Mouse (Mus musculus) bone marrow, adult 2 months (tissue): ENCODE results near the gene Chic1. TPM values are rescaled to one million over a fixed set of nuclear protein-coding genes. Genes with fewer than 3 reads are reported as not detected.

Experiments
- H3K27ac ChIP-seq: fragments of 200-500 bp; 2 replicates; pipeline ENCODE4 v1.5.1; 2012; ENCODE audit warnings: low read depth, mild to moderate bottlenecking, control low read depth, inconsistent platforms, low read length; ENCODE audit not compliant: control insufficient read depth, poor library complexity, insufficient read depth
- H3K4me1 ChIP-seq: fragments of 200-500 bp; 2 replicates; pipeline ENCODE4 v1.6.1; 2011; ENCODE audit warnings: low read length; ENCODE audit not compliant: control insufficient read depth, insufficient read depth
- H3K4me3 ChIP-seq: fragments of 200-500 bp; replicated peaks from 2 replicates; pipeline ENCODE3; 2011; ENCODE audit warnings: mild to moderate bottlenecking, low read depth, low read length, control low read depth; ENCODE audit not compliant: control insufficient read depth
- CTCF ChIP-seq: fragments of 200-500 bp; IDR thresholded peaks from 2 replicates; pipeline ENCODE4 v1.5.1; 2011; ENCODE audit warnings: low read length, control low read depth; ENCODE audit not compliant: control insufficient read depth, insufficient read depth
- POLR2A ChIP-seq: fragments of 200-500 bp; IDR thresholded peaks from 2 replicates; pipeline ENCODE4 v1.6.1; 2011; ENCODE audit warnings: low read depth, mild to moderate bottlenecking, control low read depth, low read length, borderline replicate concordance; ENCODE audit not compliant: control insufficient read depth
- WGBS: fragments of 180-500 bp; shearing (Covaris S2); methylation state at CpG from one replicate; pipeline ENCODE4 v1.1.7; 2018; 5-methylcytosine and 5-hydroxymethylcytosine counted together
- polyA plus RNA-seq: library from polyadenylated mRNA; stranded (reverse); fragments of >200 nt; gene quantifications from 2 replicates; pipeline ENCODE4 v1.2.4, GENCODE M21; 2011; ENCODE audit warnings: low replicate concordance; ENCODE audit not compliant: missing spikeins, insufficient read depth, insufficient read length

Chic1 gene
- polyA plus RNA-seq, 1 experiment, result 0.55 TPM

DNA sequence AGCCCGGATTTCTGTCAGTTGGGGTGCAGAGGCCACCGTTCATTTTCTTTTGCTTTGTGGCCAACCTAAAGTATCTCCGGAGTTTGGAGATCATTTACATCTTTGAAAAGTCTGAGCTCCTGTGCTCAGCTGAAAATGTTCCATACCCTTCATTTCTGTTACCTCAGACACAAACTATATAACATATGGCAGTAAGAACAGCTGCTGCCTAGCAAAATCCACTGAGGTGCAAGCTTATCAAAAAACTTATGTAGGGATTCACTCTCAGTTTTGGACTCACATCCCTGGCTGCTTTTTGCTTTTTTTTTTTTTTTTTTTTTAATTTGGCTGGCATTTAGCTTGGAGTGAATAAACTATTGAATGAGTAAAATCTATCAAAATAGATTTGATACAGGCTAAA is 31.9 kb downstream of the Chic1 start:
- Histone ChIP-seq H3K4me3 (no peak overlapping the region), H3K4me1 (no peaks in the 10 kb centered on the region), H3K27ac (no peak overlapping the region)
- TF ChIP-seq CTCF (no peak), POLR2A (no peak)
- 84% methylated on average over 3 of the region's 3 CpGs for WGBS

GRCm38 (mm10) chrX:103393841-103394240 is 37.6 kb downstream of the Chic1 start:
- Histone ChIP-seq H3K4me3 (no peak overlapping the region), H3K27ac (no peak overlapping the region), H3K4me1 (no peaks in the 10 kb centered on the region)
- TF ChIP-seq CTCF (no peak), POLR2A (no peak)
- 26% methylated on average over 1 of the region's 1 CpGs for WGBS

- Histone ChIP-seq H3K4me1 (no peaks in the 10 kb centered on the region), H3K27ac (no peak overlapping the region), H3K4me3 (no peak overlapping the region)
- TF ChIP-seq CTCF (no peak), POLR2A (no peak)
- WGBS, result 75% methylated on average over 13 of the region's 13 CpGs
Observed at GRCm38 (mm10) chrX:103405021-103405420, 48.7 kb downstream of the Chic1 start.

- WGBS, result 78% methylated on average over 5 of the region's 5 CpGs
- no peak within 1 kb of the TSS for H3K4me3 ChIP-seq
- TF ChIP-seq POLR2A (no peak), CTCF (no peak)
- H3K4me1 ChIP-seq, result no peaks in the 10 kb centered on the region
- H3K27ac ChIP-seq, result no peak within 1 kb of the TSS
Observed at GRCm38 (mm10) chrX:103414167-103414566, 57.9 kb downstream of the Chic1 start, which contains the start of gene Tsx. Tsx (plus strand) TSS chrX:103414467.

DNA sequence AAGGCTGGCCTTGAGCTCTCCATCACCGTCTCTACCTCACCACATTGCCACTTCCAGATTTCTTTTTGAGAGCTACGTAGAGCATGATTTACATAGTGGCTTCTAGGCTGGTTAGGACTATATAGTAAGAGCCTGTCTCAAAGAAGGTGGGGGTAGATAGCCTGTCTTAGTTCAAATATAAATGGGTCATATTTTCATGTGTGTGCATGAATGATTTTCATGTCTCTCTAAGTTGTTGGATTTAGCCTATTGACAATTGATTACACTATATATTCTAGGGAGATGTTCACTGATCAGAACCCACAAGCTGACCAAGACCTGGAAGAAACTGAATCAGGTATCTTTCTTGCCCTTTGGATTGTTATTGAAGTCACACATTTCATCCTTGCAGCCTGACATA is 65.4 kb downstream of the Chic1 start, which contains the start of gene Gm26992:
Gm26992 (plus strand) TSS at position 301 of the 400 bp plus-strand sequence.
- Histone ChIP-seq H3K4me1 (no peaks in the 10 kb centered on the region), H3K4me3 (no peak within 1 kb of the TSS), H3K27ac (no peak within 1 kb of the TSS)
- TF ChIP-seq CTCF (no peak), POLR2A (no peak)
- WGBS, result 63% methylated on average over 2 of the region's 2 CpGs

DNA sequence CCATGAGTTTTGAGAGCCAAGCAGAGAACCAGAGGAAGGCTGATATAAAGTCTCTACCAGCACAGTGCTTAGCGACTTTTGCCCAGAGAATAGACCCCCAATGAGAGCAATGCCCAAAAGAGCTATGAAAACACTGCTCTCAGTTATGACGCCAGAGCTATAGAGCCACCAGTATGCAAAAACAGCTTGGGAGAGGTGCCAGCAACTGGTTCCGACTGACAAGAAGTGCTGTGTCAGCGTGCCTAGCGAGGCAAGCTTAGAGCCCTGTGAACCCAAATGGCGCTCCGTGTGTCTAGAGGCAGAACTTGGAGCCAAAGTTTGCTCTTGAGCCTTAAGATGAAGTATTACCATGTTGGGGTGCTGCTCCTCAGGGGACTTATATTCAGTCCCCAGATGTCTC is 71.4 kb downstream of the Chic1 start:
- 34% methylated on average over 7 of the region's 7 CpGs for WGBS
- TF ChIP-seq CTCF (no peak), POLR2A (no peak)

DNA sequence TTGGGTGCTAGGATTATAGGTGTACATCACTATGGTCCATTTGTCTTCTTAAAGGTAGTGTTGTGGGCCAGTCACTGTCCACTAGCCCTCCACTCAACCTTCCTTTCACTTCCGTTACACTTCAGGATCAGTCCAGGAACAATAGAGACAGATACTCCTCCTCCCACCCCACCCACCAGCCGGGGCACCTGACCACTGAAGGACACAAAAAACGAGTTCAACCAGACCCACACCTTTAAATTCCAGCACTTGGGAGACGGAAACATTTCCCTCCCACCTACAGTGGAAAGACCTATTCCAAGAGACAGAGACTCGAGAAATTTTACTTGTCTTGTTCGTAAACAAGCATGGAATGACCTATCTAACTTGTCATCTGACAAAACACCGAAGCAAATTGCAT is 76.0 kb downstream of the Chic1 start:
- no peak overlapping the region for H3K27ac ChIP-seq
- H3K4me3 ChIP-seq, result no peak overlapping the region
- no peak for TF ChIP-seq CTCF
- no peak for TF ChIP-seq POLR2A
- WGBS, result 73% methylated on average over 7 of the region's 7 CpGs
- no peaks in the 10 kb centered on the region for H3K4me1 ChIP-seq

More for the DNA sequence above, 71.4 kb downstream of the Chic1 start:
- Histone ChIP-seq H3K4me3 (no peak overlapping the region), H3K4me1 (no peaks in the 10 kb centered on the region), H3K27ac (no peak overlapping the region)

DNA sequence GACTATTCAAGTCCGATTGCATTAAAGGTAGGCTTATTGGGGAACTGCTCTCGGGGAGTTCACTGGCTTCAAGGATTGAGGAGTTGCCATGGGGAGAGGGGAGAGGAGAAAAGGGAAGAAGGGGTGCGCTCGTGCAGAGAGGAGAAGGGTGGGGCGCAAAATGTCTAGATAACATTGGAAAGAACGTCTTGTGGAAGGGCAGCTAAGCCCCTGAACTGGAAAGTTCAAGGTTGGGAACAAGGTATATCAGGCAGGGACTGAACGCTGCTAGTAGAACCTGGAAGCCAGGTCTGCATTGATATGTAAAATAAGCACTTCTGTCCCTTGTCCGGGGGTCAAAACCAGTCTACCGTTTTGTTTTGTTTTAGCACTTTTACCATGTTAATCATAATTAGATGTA is 81.7 kb downstream of the Chic1 start:
- TF ChIP-seq CTCF (no peak), POLR2A (no peak)
- H3K27ac ChIP-seq, result no peak overlapping the region
- no peak overlapping the region for H3K4me3 ChIP-seq
- no peaks in the 10 kb centered on the region for H3K4me1 ChIP-seq
- 35% methylated on average over 9 of the region's 9 CpGs for WGBS

DNA sequence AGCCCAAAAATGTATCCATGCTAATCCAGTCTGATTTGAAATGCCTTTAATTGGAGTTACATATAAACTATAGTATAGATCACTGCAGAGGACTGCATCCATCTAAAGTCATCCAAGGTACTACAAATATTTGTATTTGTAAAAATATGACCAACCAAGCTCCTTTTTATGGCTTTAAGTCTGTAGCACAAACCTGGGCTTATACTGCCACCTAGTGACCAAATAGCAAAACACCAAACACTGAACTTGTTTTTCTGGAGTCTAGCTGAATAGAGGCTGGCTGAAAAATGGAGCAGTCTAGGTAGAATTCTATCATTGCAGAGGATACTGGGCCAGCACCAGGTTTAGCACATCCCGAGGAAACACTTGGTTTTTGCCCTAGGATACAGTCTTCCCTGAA is 84.5 kb downstream of the Chic1 start:
- WGBS, result 0% methylated on average over 1 of the region's 1 CpGs
- Histone ChIP-seq H3K27ac (no peak overlapping the region), H3K4me1 (no peaks in the 10 kb centered on the region), H3K4me3 (no peak overlapping the region)
- TF ChIP-seq CTCF (no peak), POLR2A (no peak)
